Mouse (Mus musculus): Measurements from ENCODE around the gene Lig1. TPM values are rescaled to one million over a fixed set of nuclear protein-coding genes. Genes with fewer than 3 reads are reported as not detected.
A peak's percentile ranks its signal among the peaks of the same experiment; 100 is the strongest.

Gene Lig1
- polyA plus RNA-seq, 1 experiment from 2014 or later = 120 TPM

GRCm38 (mm10) chr7:13311401-13311800 lies 34.3 kb downstream of the Lig1 start:
- no peak overlapping the region for H3K4me2 ChIP-seq (replicated peaks)
- no peak overlapping the region for H3K27ac ChIP-seq
- H3K27me3 ChIP-seq = no peaks in the 10 kb centered on the region
- H3K9me3 ChIP-seq = no peaks in the 10 kb centered on the region
- no peaks in the 10 kb centered on the region for H3K4me1 ChIP-seq
- peaks cover 66% of the 10 kb centered on the region for H3K36me3 ChIP-seq
- no peak for ATAC-seq (ENCODE audit: insufficient number of reproducible peaks, insufficient read depth, low FRiP score, low TSS enrichment)
- no peak overlapping the region for H3K4me3 ChIP-seq
- WGBS = 94% methylated on average over 4 of the region's 4 CpGs
- no peak overlapping the region for H3K9ac ChIP-seq

DNA sequence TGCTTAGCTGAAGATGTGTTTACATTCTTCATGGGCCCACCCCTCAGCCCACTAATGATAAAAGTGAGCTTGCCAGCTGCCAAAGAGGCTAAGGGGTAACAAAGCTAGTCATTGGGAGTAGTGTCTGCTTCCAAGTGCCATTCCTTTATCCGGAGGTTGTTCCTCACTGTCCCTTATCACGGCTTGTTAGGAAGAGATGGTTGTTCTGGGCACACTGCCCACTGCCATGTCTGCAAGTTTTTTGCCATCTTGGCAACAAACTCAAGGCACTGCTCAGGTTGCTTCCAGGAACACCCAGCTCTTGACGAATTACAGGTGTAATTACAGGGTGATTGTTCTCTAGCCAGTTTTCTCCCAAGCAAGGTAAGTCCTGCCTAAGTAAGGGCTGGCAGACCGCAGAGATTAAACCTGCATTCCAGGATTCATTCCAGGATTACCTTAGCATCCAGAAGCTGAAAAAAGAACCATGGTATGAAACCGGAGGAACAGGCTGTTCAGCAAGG lies 37.1 kb downstream of the Lig1 start:
- Histone ChIP-seq H3K4me3 (no peak overlapping the region), H3K9me3 (no peaks in the 10 kb centered on the region), H3K36me3 (peaks cover 39% of the 10 kb centered on the region), H3K9ac (no peak overlapping the region), H3K4me2 (replicated peaks) (no peak overlapping the region), H3K27me3 (no peaks in the 10 kb centered on the region), H3K4me1 (no peaks in the 10 kb centered on the region), H3K27ac (peak overlapping the region; percentile 60; the same call in 1 of the 2 replicates)
- 82% methylated on average over 5 of the region's 5 CpGs for WGBS
- ATAC-seq (ENCODE audit: insufficient number of reproducible peaks, insufficient read depth, low FRiP score, low TSS enrichment) = 0 out of 2 replicates have a peak, but pooled peaks have one; percentile 37

GRCm38 (mm10) chr7:13321424-13321823 lies 44.3 kb downstream of the Lig1 start:
- H3K4me2 ChIP-seq (replicated peaks) = no peak overlapping the region
- H3K4me1 ChIP-seq = no peaks in the 10 kb centered on the region
- no peaks in the 10 kb centered on the region for H3K9me3 ChIP-seq
- H3K36me3 ChIP-seq = no peaks in the 10 kb centered on the region
- 88% methylated on average over 3 of the region's 3 CpGs for WGBS
- no peaks in the 10 kb centered on the region for H3K27me3 ChIP-seq
- H3K4me3 ChIP-seq = no peak overlapping the region
- H3K9ac ChIP-seq = no peak overlapping the region
- ATAC-seq (ENCODE audit: insufficient number of reproducible peaks, insufficient read depth, low FRiP score, low TSS enrichment) = no peak
- H3K27ac ChIP-seq = no peak overlapping the region

DNA sequence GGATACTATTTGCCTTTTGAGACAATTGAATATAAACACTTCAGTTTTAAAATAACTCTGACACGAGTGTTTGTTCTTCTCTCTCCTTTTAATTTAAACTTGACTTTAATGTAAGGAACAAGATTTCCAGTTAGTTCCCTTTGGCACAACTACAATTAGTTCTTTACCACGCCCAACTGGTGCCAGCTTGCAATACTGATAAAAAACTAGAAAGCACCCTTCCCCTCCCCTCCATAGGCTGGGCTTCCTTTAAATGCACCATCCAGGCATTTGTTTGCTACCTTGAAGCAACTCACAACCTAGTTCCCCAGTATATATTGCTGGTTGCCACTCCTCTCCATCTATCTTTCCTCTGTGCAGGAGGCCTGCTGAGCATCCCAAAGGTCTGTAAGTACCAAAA lies 47.2 kb downstream of the Lig1 start, which contains the start of gene Pla2g4c:
Gene Pla2g4c, plus strand, starts transcription at position 340 of the 400 bp plus-strand sequence.
- WGBS = 83% methylated on average over 2 of the region's 2 CpGs
- ATAC-seq (ENCODE audit: insufficient number of reproducible peaks, insufficient read depth, low FRiP score, low TSS enrichment) = no peak

GRCm38 (mm10) chr7:13330575-13330974 lies 53.5 kb downstream of the Lig1 start:
- Histone ChIP-seq H3K4me3 (no peak overlapping the region), H3K27ac (no peak overlapping the region), H3K9ac (no peak overlapping the region), H3K4me1 (no peaks in the 10 kb centered on the region), H3K36me3 (0 out of 2 replicates have a peak, but pooled peaks cover 5% of the 10 kb centered on the region), H3K27me3 (no peaks in the 10 kb centered on the region), H3K9me3 (no peaks in the 10 kb centered on the region), H3K4me2 (replicated peaks) (no peak overlapping the region)
- ATAC-seq (ENCODE audit: insufficient number of reproducible peaks, insufficient read depth, low FRiP score, low TSS enrichment) = no peak
- 95% methylated on average over 2 of the region's 2 CpGs for WGBS

More for the DNA sequence above, 47.2 kb downstream of the Lig1 start, which contains the start of gene Pla2g4c:
- Histone ChIP-seq H3K9me3 (no peaks in the 10 kb centered on the region), H3K27me3 (no peaks in the 10 kb centered on the region), H3K4me2 (replicated peaks) (no peak within 1 kb of the TSS), H3K27ac (no peak within 1 kb of the TSS), H3K36me3 (no peaks in the 10 kb centered on the region), H3K4me1 (no peaks in the 10 kb centered on the region), H3K4me3 (no peak within 1 kb of the TSS), H3K9ac (no peak within 1 kb of the TSS)

- no peaks in the 10 kb centered on the region for H3K4me1 ChIP-seq
- H3K27ac ChIP-seq = no peak overlapping the region
- H3K27me3 ChIP-seq = no peaks in the 10 kb centered on the region
- H3K4me3 ChIP-seq = no peak overlapping the region
- H3K9me3 ChIP-seq = no peaks in the 10 kb centered on the region
- peaks cover 22% of the 10 kb centered on the region for H3K36me3 ChIP-seq
- no peak overlapping the region for H3K4me2 ChIP-seq (replicated peaks)
- no peak overlapping the region for H3K9ac ChIP-seq
- no peak for ATAC-seq (ENCODE audit: insufficient number of reproducible peaks, insufficient read depth, low FRiP score, low TSS enrichment)
Measured at GRCm38 (mm10) chr7:13355943-13356342, 78.9 kb downstream of the Lig1 start.

Other genes with a start within 250 kb of the Lig1 start
- 121 and 127 TPM in 2 replicates for gene Chmp2a, start 242.5 kb upstream of the Lig1 start, polyA plus RNA-seq (2016; fragmentation: Nextera tagmentation; extraction: Ambion mirVana)
- 166 and 183 TPM in 2 replicates for gene Ube2m, start 239.0 kb upstream of the Lig1 start, polyA plus RNA-seq (2016; fragmentation: Nextera tagmentation; extraction: Ambion mirVana)
- gene Mzf1, start 222.5 kb upstream of the Lig1 start, polyA plus RNA-seq (2016; fragmentation: Nextera tagmentation; extraction: Ambion mirVana) = 3.8 TPM in 2 replicates
- gene Vmn1r85, start 182.1 kb upstream of the Lig1 start, polyA plus RNA-seq (2016; fragmentation: Nextera tagmentation; extraction: Ambion mirVana) = not detected in 2 replicates
- not detected in 2 replicates for gene Vmn1r86, start 157.4 kb upstream of the Lig1 start, polyA plus RNA-seq (2016; fragmentation: Nextera tagmentation; extraction: Ambion mirVana)
- gene Vmn1r87, start 137.1 kb upstream of the Lig1 start, polyA plus RNA-seq (2016; fragmentation: Nextera tagmentation; extraction: Ambion mirVana) = not detected in 2 replicates
- 0.03 TPM in 1 of 2 replicates, not detected in the other for gene Vmn1r88, start 117.7 kb upstream of the Lig1 start, polyA plus RNA-seq (2016; fragmentation: Nextera tagmentation; extraction: Ambion mirVana)
- not detected in 2 replicates for gene Vmn1r89, start 64.3 kb upstream of the Lig1 start, polyA plus RNA-seq (2016; fragmentation: Nextera tagmentation; extraction: Ambion mirVana)
- 14.2 and 15.8 TPM in 2 replicates for gene Zswim9, start 1.4 kb downstream of the Lig1 start, polyA plus RNA-seq (2016; fragmentation: Nextera tagmentation; extraction: Ambion mirVana)
- gene Pla2g4c, start 47.4 kb downstream of the Lig1 start, polyA plus RNA-seq (2016; fragmentation: Nextera tagmentation; extraction: Ambion mirVana) = 1.0 and 1.3 TPM in 2 replicates
- gene Cabp5, start 120.8 kb downstream of the Lig1 start, polyA plus RNA-seq (2016; fragmentation: Nextera tagmentation; extraction: Ambion mirVana) = not detected in 2 replicates
- not detected in 2 replicates for gene Bsph1, start 173.6 kb downstream of the Lig1 start, polyA plus RNA-seq (2016; fragmentation: Nextera tagmentation; extraction: Ambion mirVana)